Mouse (Mus musculus) megakaryocyte, embryonic 14.5 days (primary cell): ENCODE data around the gene Atp6ap1.

Experiments used
- FLI1 ChIP-seq: IDR thresholded peaks from 2 replicates; pipeline ENCODE4 v1.6.1; 2012; ENCODE audit warnings: low read length, inconsistent platforms, mixed read lengths
- GATA1 ChIP-seq: IDR thresholded peaks from 3 replicates; pipeline ENCODE4 v1.6.1; 2012; ENCODE audit warnings: mixed read lengths, low read length, inconsistent platforms, borderline replicate concordance

GRCm38 (mm10) chrX:74312540-74313464 lies 15.9 kb downstream of the Atp6ap1 start, which contains the start of gene Fam50a:
- TF ChIP-seq FLI1 (no peak), GATA1 (no peak)
